Mouse (Mus musculus): Measurements from ENCODE around the gene E130114P18Rik.

Gene E130114P18Rik

GRCm38 (mm10) chr4:97602579-97602978 lies 175.3 kb downstream of the E130114P18Rik start:
- DNase-seq (ENCODE audit: low read depth), result no peak

DNA sequence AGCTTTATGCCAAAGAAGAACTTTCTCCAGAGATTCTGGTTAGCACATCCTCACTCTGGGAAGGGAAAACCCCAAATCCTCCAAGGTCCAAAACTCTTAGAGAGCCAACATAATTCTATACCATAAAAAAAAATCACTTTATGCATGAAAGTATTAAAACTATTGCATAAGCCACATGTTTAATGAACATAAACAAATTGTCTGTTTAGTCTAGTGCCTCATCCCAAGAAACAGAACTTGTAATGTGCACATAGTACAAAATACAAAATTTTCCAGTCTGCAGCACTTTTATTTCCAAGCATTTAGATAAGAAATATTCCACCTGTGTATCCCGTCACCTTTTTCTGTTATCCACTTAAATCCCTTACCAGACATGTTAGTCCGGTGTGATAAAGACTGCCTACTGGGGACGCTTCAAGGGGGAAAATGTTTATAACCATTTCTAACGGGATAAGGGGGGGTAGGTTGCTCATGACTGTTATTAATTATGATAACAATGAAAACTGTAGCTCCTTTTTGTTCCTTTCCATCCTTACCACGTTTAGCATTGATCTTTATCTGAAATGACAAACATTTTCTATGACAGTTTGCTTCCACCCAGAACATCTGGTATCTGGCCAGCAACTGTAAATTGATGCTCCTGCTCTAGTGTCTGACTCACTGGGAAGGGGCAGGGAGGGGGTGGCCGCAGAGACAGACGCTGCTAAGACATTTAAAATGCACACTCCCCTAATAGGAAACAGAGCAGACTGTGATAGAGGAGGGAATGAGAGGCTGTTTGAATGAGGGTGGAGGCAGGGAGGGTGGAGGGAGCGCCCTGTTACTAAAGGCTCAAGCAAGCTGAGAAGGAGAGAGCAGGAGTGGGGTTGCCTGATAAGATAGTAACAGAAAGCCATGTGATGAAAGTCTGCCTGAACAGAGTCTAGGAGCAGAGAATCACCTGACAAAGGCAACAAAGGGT lies 176.7 kb downstream of the E130114P18Rik start:
- DNase-seq (ENCODE audit: low read depth), result no peak

DNA sequence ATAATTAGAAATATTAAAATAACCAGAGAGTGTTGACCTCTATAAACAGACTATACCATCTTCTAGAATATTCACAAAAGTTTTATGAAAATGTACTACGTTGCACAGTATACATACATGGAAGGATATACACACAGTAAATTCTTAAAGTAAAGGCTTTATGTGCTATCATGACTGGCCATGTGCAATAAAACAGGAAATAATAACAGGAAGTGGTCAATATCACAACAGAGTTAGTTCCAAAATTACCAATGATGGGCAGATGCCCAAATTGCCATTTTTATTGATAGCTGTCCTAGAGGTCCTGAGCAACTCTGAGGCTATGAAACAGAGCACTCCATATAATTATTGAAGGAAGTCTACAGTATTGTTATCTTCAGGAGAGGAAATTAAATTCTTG lies 180.4 kb downstream of the E130114P18Rik start:
- no peak for DNase-seq (ENCODE audit: low read depth)

DNA sequence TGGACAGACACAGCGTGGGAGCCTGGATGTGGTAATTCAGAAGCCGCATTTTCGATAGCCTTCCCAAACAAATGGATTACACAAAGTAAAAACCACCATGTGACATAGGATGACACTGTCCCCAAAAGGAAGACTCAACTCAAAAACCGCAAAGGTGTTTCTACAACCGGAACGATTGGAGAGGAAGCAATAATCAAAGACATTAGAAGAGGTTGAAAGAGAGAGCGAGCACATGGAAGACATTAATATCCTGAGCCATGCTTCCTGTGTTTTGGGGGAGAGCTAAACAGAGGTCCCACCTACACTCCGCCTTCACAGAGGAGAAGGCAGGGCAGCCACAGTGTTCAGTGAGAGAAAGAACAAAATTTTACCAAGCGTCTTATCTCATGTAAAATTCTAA lies 181.5 kb downstream of the E130114P18Rik start:
- DNase-seq (ENCODE audit: low read depth), result no peak

DNA sequence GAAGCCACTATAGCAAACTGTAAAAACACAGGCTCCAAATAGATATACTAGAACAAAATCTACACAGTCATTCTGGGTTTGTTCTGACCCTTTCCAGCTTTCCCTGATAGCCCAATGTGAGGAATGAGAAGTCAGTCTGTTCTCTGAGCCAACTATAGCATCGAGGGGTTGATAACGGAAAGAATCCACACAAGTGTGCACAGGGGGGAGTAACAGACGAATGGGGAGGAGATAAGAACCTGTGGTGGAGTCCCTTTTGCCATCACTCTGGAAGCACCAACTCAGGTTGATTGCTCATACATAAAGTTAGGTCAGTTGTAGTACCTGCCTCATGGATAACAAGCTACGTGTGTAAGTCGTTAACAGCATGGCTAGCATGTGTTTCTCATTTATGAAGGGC lies 184.0 kb downstream of the E130114P18Rik start:
- no peak for DNase-seq (ENCODE audit: low read depth)

- DNase-seq (ENCODE audit: low read depth), result no peak
Measured at GRCm38 (mm10) chr4:97589790-97590189, 188.1 kb downstream of the E130114P18Rik start.

- DNase-seq (ENCODE audit: low read depth), result no peak
Measured at GRCm38 (mm10) chr4:97587412-97588010, 190.4 kb downstream of the E130114P18Rik start.

GRCm38 (mm10) chr4:97585170-97585569 lies 192.7 kb downstream of the E130114P18Rik start:
- no peak for DNase-seq (ENCODE audit: low read depth)

- DNase-seq (ENCODE audit: low read depth), result no peak
Measured at GRCm38 (mm10) chr4:97584445-97585130, 193.3 kb downstream of the E130114P18Rik start.

DNA sequence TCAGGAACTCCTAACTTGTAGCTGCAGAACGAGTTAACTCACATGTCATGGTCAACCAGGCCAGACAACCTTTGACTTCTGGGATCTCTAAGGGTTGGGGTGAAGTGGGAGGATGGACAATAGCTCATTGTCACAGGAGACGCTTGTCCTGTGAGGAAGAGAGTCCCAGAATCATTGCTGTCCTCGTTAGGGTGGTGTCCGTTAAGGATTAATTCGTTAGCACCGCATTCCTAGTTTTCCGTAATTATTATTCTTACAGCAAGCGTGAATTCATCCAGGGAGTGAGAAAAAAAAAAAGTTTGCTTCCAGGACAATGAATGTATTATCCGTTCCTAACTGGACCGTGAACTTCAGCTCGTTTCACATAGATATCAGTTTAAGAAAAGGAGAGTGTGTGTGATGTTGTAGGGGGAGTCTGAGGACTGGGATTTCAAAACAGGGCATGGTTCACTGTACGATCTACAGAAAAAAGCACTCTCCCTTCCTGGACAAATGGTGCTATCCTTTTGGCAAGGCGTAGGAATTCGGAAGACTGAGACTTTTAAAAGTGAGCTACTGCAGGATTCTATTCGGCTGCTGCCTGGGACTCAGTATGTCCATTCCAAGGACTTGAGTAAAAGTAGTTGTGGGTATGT lies 195.0 kb downstream of the E130114P18Rik start:
- no peak for DNase-seq (ENCODE audit: low read depth)

DNA sequence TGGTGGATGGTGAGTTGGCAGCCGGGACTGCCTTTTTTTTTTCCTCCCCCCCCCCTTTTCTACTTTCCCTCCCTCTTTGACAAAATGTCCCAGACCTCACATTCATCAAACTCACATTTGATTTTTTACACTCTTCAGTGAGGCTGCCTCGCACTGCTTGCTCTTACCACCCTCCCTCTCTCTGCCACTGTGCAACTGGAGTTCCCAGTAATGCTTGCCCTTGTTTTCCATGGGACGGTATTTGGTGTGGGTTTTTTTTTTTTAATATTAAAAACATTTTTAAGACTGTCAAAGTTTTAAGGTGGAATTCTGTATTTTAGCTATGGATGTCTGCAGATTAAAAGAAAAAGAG lies 195.8 kb downstream of the E130114P18Rik start:
- DNase-seq (ENCODE audit: low read depth), result no peak

DNA sequence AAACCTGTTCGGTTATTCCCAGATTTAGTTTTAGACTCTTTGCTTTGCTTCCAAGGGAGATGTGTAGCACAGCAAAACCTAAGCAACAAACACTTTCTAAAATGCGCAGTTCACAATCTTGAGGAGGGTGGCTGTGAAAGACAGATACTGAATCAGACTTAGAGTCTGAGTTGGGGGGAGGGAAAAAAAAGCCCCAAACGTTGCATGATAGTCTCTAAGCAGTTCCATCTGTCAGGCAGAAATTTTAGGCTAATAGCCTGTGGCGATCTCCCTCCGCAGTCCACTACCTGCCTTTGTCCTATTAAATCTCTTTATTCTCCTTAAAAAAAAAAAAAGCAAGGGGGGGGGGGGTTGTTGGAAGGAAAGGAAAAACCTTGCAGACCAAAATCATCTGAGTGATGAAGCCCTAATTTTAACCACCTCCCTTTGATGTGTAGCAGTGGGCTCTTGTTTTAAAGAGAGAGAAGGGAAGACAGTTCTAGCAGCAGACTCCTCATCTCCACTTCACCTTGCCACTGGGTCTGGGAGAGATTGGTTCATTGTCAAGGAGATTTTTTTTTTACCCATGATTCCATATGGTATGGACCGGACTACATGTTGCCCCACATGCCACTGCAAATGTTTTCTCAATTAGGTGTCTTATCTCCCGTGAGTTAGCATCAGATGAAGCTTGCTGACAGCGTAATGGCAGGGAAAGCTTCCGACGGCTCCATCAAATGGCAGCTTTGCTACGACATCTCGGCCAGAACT lies 196.4 kb downstream of the E130114P18Rik start:
- DNase-seq (ENCODE audit: low read depth), result no peak

DNA sequence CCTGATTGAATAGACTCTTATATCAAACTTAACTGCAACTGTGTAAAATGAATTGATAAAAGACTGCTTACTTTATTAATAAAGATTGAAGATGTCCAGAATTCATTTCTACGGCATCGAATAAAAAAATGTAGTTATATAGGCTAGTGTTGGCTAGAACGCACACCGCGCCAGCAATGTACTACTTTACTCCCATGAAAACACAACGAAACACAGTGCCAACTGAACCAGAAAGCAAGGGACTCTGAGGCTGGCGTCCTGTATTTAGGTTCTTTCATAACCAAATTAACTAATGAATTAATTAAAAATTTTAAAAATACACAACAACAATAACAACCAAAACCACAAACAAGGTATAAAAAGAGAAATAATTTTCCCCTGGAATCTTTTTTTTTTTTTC lies 197.0 kb downstream of the E130114P18Rik start:
- DNase-seq (ENCODE audit: low read depth), result no peak

- no peak for DNase-seq (ENCODE audit: low read depth)
Measured at GRCm38 (mm10) chr4:97578571-97579165, 199.2 kb downstream of the E130114P18Rik start.

GRCm38 (mm10) chr4:97577431-97577830 lies 200.4 kb downstream of the E130114P18Rik start:
- DNase-seq (ENCODE audit: low read depth), result no peak

GRCm38 (mm10) chr4:97575447-97575846 lies 202.4 kb downstream of the E130114P18Rik start:
- DNase-seq (ENCODE audit: low read depth), result no peak

GRCm38 (mm10) chr4:97569320-97569719 lies 208.6 kb downstream of the E130114P18Rik start:
- DNase-seq (ENCODE audit: low read depth), result no peak

- DNase-seq (ENCODE audit: low read depth), result peak; percentile 77
Measured at GRCm38 (mm10) chr4:97564656-97565055, 213.2 kb downstream of the E130114P18Rik start.

DNA sequence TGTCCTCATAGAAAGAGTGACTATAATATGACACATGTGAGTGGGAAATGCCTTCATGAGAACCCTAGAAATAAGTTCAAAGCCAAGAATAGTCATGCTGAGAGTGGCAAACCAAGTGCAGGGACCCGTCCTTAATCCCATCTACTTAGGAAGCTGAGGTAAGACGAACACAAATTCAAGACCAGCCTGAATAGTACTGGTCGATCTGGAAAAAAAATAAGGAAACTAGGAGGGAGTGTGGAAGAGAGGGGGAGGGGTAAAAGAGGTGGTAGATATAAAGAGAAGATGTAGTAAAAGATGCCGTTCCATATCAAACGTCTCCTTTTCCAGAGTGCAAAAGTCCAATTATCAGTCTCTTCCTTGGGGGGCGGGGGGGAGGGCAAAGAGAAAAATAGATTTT lies 213.7 kb downstream of the E130114P18Rik start:
- DNase-seq (ENCODE audit: low read depth), result no peak

DNA sequence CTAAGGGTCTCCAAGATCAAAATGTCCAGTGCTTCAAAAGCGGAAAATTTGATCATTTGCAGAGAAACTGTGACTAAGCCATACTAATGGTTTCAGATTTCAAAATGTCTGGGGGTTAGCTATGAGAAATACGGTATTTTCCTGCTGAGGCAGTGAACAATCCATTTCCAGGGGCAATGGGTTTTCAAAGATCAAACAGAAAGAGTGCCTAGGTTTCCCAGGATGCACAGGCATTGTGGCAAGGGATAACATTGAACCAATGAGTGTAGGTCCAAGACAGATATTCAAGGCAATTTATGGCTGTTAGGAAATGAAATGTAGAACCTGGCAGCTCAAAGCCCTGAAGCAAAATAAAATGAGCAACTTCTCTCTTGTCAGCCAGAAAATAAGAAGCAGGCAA lies 220.3 kb downstream of the E130114P18Rik start:
- DNase-seq (ENCODE audit: low read depth), result no peak

GRCm38 (mm10) chr4:97544016-97544415 lies 233.9 kb downstream of the E130114P18Rik start:
- no peak for DNase-seq (ENCODE audit: low read depth)
